Mouse (Mus musculus): ENCODE results near the gene 1600002K03Rik.

1600002K03Rik gene

DNA sequence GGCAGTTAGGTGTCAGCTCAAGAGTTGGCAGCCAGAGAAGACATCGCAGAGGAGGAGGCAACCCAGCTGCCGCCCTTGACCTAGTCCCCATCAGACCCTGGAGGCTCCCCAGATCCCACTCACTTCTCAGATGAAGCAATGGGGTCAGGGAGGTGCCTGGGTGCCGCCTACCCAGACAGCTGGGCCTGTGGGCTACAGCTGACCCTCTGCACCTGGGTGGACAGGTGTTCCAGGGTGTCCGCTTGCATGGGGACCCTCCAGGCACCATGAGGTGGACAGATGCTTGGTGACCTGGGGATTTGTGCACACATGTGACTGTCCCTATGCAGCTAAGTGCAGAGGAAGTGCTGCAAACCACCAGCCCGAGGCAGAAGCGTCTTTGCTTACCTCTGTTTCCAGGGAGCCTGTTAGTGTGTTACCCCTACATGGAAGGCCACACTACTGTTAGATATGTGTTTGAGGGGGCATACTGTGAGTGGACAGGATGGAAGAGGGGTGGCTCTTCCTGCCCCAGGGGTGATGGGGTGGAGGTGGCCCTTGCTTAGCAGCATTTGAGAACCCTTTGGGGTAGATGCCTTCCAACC, 9.9 kb upstream of the 1600002K03Rik start:
- in situ Hi-C loops (cut with MboI; ENCODE audit: unreplicated experiment in 2 of 2): loop anchor here in 1 of 2 experiments (25.0 kb wide), 1 partner anchor 524 kb away; the partner anchor contains the start of gene Mknk2

DNA sequence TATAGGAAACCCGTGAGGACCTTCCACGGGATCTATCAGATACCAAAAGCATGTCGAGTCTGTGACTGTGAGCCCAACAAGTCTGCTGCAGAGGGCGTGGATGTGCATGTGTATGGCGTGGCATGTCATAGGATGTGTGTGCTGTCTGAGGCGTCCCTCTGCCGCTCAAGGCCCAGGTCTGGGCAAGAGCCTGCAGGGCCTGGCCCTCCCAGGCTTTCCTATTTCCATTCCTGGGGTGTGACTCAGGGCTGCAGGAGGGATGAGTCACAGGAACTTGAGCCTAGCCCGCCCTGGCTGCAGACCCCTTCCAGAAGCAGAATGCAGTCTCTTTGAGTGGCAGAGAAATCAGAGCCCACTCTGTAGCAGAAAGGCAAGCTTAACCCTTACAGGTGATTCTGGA, 9.0 kb upstream of the 1600002K03Rik start:
- in situ Hi-C loops (cut with MboI; ENCODE audit: unreplicated experiment in 2 of 2): loop anchor here in 1 of 2 experiments (25.0 kb wide), 1 partner anchor 524 kb away; the partner anchor contains the start of gene Mknk2

DNA sequence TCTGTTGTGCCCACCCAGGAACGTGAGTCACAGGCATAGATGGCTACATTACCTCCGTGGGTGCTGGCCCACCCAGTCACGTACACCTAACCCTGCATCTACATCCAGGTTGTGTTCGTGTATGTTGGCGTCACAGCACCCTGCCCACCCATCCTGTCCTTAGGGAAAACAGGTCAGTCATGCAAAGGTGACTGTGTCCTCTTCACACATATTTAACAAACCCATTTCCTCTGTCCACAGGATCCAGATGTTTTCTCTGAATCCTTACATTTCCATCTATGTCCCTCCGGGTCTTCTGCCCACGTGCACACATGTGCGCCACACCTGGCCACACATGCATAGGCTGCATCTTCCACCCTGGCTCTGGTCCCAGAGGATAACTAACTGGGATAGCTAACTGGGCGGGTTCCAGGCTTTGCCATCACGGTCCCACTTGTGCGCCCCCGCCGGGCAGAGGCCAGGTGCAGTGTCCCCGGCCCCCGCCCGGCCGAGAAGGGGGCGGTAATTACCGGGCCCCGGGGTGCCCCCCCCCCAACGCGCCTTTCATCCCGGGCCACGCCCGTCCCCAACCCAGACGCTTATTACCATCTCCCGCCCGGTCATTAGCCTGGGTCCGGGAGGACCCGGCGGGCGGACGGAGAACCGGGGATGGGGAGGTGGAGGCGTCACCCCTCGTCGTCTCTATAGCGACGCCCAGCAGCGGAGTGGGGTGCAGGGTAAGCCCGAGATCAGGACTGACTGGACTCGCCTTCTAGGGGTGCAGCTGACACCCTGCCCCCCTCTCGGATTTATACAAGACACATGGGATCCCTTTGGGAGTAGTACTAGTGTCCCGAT, 8.4 kb upstream of the 1600002K03Rik start:
- in situ Hi-C loops (cut with MboI; ENCODE audit: unreplicated experiment in 2 of 2): loop anchor here in 1 of 2 experiments (25.0 kb wide), 1 partner anchor 523 kb away; the partner anchor contains the start of gene Mknk2

DNA sequence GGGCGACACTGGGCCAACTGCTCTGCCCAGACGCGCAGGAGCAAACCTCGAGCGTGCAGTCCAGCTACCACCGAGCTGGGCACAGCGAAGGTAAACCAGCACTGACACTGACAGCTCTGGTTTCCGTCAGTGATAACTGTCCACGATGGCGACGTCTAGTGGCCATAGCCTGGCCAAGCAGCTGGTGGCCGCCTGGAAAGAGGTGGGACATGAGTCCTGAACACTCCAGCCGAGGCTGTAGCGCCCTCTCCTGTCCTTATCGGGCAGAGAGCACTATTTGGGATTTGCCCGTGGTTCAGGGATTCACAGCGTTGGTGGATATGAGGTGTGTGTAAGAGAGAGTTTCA, 7.8 kb upstream of the 1600002K03Rik start:
- in situ Hi-C loops (cut with MboI; ENCODE audit: unreplicated experiment in 2 of 2): loop anchor here in 1 of 2 experiments (25.0 kb wide), 1 partner anchor 522 kb away; the partner anchor contains the start of gene Mknk2

DNA sequence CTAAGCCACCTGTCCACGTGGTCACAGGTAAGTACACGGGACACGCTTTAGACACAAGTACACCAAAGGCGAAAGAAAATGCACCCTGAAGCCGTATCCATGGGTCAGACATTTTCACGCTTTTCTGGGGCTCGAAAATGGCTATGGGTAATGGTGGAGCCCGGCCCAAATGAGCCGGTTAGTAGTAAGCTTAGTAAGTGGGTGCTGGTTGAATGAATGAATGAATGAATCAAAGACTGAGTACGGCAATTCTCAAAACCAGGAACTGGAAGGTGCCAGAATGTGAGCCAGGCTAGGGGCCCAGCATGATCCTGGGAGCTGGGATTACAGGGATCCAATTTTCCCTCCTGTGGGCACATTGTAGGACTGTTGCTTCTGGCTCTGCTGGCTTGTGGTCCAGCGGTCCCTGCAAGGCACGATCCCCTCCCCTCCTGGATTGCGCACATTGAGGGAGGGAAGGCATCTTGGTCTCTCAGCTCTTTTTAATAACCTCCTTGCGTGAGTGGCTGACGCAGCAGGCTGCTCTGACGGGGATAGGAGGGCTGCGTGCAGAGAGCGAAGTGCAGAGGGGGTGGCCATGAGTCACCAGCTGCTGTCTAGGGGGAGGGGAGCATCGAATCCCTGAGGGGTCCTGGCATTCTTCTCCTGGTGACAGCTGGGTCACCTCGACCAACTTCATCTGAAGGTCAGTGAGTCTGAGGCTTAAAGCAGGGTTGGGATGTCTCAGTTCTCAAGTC, 7.2 kb upstream of the 1600002K03Rik start, which contains the start of gene Cirbp:
TSS of gene Cirbp (plus strand) at position 594 of the 737 bp plus-strand sequence.
- in situ Hi-C loops (cut with MboI; ENCODE audit: unreplicated experiment in 2 of 2): loop anchor here in 1 of 2 experiments (25.0 kb wide), 1 partner anchor 522 kb away; the partner anchor contains the start of gene Mknk2

DNA sequence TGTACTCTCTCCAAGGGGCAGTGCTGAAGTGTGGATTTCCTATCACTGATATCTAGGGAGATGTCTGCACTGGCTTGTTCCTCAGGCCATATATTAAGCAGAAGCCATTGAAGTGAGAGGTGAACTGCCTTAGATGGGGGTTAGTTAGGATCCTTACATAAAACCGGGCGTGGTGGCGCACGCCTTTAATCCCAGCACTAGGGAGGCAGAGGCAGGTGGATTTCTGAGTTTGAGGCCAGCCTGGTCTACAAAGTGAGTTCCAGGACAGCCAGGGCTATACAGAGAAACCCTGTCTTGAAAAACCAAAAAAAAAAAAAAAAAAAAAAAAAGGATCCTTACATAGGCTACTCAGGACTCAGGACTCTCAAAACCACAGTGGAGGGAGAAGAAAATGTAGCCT, 6.6 kb upstream of the 1600002K03Rik start:
- in situ Hi-C loops (cut with MboI; ENCODE audit: unreplicated experiment in 2 of 2): loop anchor here in 1 of 2 experiments (25.0 kb wide), 1 partner anchor 521 kb away; the partner anchor contains the start of gene Mknk2

DNA sequence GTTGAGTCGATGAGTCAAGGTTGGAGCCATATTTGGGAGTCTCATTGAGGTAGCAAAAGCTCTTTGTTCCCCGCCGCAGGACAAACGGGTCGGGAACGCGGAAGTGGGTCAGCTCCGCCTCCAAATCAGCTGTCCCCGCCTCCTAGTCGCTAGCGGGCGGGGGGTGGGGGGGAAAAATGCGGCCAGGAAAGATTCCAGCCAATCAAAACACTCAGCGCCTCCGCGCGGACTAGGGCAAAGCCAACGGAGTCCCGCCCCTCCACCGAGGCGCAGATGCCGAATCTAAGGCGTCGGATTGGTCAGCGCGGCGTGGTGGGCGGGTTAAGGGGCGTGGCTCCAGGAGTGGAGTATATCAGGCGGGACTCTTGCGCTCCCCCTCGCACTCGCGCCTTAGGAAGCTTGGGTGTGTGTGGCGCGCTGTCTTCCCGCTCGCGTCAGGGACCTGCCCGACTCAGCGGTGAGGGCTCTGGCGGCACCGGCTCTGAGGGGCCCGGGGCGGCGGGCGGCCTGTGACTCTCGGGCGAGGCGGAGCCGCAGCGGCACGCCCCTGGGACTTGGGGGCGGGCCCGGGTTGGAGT, 5.2 kb upstream of the 1600002K03Rik start:
- in situ Hi-C loops (cut with MboI; ENCODE audit: unreplicated experiment in 2 of 2): loop anchor here in 1 of 2 experiments (25.0 kb wide), 1 partner anchor 520 kb away; the partner anchor contains the start of gene Mknk2

DNA sequence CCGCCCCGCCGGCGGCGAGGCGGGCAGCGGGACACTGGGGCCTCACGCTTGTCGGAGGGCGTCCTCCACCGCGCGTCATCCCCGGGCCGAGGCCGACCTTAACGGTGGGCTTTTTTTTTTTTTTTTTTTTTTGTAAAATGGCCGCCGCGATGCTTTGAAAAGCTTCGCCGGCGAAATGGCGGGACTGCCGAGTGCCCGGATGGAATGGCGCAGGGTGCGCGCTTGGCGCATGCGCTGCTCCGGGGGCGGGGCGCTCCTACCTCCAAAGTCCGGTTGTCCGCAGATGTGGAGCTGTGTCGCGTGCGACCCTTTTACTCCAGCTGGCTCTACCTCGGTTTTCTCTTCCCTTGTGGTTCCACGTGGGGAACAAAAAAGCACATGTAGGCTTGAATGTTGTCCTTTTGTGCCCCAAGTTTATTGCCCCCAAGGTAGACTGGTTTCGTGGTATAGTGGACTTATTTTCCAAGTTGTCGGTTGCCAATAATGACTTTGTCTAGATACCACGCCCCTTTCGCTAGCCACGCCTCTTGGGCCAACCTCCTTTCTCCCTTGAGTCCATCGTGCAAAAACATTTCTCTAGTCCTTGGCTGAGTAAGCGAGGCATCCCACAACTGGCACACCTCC, 4.6 kb upstream of the 1600002K03Rik start:
- in situ Hi-C loops (cut with MboI; ENCODE audit: unreplicated experiment in 2 of 2): loop anchor here in 1 of 2 experiments (25.0 kb wide), 1 partner anchor 519 kb away; the partner anchor contains the start of gene Mknk2

DNA sequence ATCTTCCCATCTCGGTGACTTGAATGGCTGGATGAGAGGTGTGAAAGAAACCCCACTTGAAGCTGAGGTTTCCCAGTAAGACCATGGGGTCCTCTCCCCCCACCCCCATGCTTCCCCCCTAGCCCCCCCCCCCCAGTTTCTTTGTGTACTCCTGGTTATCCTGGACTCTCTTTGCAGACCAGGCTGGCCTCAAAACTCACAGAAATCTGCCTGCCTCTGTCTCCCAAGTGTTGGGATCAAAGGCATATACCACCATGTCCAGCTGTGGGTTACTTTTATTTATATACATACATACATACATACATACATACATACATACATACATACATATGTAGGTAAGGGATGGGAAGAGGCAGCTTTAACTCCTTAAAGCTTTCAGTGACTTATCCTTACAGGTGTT, 3.7 kb upstream of the 1600002K03Rik start:
- in situ Hi-C loops (cut with MboI; ENCODE audit: unreplicated experiment in 2 of 2): loop anchor here in 1 of 2 experiments (25.0 kb wide), 1 partner anchor 518 kb away; the partner anchor contains the start of gene Mknk2

DNA sequence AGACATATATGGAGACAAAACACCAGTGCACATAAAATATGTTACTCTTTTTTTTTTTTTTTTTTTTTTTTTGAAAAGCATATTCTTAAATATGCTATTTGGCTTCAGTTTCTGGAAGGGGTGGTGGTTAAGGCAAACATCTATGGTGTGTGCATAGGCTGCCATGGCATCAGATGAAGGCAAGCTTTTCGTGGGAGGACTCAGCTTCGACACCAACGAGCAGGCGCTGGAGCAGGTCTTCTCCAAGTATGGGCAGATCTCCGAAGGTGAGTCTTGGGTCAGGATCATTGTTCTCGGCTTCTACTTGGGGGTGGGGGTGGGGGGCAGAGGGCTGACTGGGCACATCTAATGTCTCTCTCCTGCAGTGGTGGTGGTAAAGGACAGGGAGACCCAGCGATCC, 3.1 kb upstream of the 1600002K03Rik start:
- in situ Hi-C loops (cut with MboI; ENCODE audit: unreplicated experiment in 2 of 2): loop anchor here in 1 of 2 experiments (5.0 to 25.0 kb wide), 3 partner anchors 178 to 518 kb away; partner anchors contain the start of genes Adamtsl5 and Mknk2

DNA sequence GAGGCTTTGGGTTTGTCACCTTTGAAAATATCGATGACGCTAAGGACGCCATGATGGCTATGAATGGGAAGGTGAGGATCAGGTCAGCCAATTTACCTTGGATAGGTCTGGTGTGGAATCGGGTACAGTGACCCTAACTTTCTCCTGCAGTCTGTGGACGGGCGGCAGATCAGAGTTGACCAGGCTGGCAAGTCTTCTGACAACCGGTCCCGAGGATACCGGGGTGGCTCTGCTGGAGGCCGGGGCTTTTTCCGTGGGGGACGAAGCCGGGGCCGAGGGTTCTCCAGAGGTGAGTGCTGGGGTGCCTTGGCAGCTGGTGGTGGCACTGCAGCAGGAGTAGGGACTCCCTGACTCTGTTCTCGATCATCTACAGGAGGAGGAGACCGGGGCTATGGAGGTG, 2.7 kb upstream of the 1600002K03Rik start:
- in situ Hi-C loops (cut with MboI; ENCODE audit: unreplicated experiment in 2 of 2): loop anchor here in 1 of 2 experiments (5.0 to 25.0 kb wide), 3 partner anchors 177 to 517 kb away; partner anchors contain the start of genes Adamtsl5 and Mknk2

DNA sequence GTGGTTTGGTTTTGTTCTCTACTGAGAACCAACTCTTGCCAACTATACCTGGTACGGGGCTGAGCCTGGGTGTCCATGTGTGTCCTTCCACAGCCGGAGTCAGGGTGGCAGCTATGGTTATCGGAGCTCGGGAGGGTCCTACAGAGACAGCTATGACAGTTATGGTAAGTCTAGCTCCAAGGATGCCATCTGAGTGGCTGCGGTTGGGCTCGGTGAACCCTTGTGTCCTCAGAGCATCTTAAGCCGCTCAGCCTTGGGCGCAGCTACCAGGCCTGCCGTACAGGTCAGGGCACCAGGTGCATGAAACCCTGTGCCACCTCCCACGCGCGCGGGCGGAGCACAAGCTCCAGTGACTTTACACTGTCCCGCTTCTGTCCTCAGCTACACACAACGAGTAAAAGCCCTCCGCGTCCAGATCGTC, 2.1 kb upstream of the 1600002K03Rik start:
- in situ Hi-C loops (cut with MboI; ENCODE audit: unreplicated experiment in 2 of 2): loop anchor here in 1 of 2 experiments (5.0 to 25.0 kb wide), 3 partner anchors 177 to 517 kb away; partner anchors contain the start of genes Adamtsl5 and Mknk2

DNA sequence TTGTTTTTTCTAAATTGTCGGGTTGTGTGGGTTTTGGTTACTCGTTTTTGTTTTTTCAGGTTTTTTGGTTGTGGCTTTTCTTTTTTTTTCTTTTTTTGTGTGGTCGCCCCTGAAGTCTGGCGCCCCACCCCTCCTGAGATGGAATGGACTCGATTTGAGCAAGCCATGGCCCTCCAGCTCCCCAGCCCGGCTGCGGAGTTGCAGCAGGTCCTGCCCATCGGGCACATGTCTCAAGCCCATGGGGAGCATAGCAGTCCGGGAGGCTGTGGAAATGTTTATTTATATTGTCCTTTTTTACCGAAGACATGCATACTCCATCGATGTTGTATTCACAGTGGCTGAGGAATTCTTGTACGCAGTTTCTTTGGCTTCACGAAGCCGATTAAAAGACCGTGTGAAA, 1.5 kb upstream of the 1600002K03Rik start:
- in situ Hi-C loops (cut with MboI; ENCODE audit: unreplicated experiment in 2 of 2): loop anchor here in 1 of 2 experiments (5.0 to 25.0 kb wide), 3 partner anchors 176 to 516 kb away; partner anchors contain the start of genes Adamtsl5 and Mknk2

DNA sequence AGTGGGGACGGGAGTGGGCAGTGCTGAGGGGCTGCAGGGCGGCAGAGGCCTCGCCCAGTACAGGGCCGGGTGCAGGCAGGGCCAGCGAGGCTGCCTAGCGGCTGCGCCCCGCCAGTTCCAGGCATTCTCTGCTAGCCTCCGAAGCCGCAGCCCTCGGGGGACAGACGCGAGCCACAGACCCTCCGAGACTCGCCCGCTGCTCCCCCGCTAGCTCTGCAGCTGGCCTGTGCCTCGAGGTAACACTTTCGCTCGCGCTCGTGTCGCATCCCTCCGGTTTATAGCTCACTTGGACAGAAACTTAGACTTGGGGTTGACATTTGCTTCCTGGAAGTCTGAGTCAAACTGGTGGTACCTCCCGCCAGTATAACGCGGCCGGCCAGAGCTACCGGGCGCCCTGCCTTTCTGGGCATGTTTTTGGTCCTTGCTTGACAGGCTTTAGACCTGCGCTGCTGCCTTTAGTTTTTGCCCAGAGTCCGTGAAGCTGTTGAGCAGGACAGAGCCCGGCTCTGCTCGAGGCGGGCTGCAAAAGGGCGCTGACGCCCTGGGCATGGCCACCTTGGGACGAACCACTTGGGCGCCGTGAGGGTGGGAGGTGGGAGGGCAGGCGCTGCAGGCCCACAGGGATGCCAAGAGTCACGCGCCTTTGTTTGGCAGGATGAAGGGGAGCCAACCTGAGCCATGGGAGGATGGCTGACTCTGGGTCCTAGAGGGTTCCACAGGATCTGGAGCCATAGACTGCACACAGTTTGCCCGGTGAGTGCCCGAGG, 801 bp upstream of the 1600002K03Rik start:
- in situ Hi-C loops (cut with MboI; ENCODE audit: unreplicated experiment in 2 of 2): loop anchor here in 1 of 2 experiments (5.0 to 25.0 kb wide), 3 partner anchors 175 to 515 kb away; partner anchors contain the start of genes Adamtsl5 and Mknk2

DNA sequence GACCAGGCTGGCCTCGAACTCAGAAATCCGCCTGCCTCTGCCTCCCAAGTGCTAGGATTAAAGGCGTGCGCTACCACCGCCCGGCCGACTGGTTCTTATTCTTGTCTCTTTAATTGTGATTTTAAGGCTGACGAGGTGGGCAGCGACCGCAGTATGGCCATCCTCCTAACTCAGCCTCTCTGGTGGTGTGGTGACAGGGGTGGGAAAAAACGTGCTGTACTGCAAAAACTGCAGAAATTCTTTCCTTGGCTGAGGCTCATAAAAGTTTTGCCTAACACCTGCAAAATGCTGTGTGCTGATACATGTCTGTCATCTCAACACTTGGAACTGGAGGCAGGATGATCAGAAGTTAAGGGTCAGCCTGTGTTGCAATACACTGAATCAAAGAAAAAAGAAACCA, 614 bp downstream of the 1600002K03Rik start:
- in situ Hi-C loops (cut with MboI; ENCODE audit: unreplicated experiment in 2 of 2): loop anchor here in 1 of 2 experiments (5.0 to 25.0 kb wide), 3 partner anchors 174 to 514 kb away; partner anchors contain the start of genes Adamtsl5 and Mknk2

DNA sequence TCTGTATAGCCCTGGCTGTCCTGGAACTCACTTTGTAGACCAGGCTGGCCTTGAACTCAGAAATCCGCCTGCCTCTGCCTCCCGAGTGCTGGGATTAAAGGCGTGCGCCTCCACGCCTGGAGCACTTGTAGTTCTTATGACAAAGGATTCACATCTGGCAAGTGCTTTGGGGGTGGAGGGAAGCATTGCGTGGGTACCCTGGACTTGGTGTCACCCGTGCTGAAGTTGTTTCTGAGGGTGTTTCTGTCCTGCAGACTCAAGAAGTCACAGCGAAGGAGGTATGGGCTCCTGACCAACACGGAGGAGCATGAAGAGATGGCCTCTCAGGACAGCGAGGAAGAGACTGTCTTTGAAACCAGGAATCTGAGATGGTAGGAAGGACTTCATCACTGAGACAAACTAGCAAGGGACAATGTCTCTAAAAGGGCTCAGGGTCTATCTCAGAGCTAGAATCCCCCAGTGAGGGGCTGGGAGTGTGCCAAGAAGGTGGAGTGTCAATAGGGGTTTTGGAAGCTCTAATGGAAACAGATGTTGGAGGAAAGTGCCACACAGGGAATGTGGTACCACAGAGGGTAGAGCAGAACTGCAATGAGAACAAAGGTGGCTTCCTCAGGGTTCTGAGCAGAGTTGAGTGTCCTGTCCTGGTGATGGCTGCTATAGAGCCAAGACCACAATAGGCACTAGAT, 1.4 kb downstream of the 1600002K03Rik start:
- in situ Hi-C loops (cut with MboI; ENCODE audit: unreplicated experiment in 2 of 2): loop anchor here in 1 of 2 experiments (5.0 to 25.0 kb wide), 3 partner anchors 173 to 513 kb away; partner anchors contain the start of genes Adamtsl5 and Mknk2

DNA sequence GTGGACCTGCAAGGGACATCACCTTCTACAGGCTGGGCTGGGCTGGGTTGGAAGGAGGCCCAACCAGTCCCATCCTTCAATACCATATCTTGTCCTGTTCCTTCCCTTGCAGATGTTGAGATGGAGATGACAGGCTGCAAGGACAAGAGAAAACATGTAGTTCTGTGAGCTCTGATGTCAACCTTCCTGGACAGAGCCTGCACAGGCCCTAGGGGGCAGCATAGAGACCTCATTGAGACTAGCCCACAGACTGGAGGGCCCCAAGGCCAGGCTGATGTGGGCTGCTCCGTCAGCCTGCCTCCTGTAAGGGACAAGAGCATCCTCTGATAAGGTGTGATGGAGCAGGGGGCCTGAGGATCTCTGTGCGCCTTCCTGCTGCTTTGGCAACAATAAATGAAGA, 2.0 kb downstream of the 1600002K03Rik start:
- in situ Hi-C loops (cut with MboI; ENCODE audit: unreplicated experiment in 2 of 2): loop anchor here (5.0 to 25.0 kb wide), 5 partner anchors 73 to 513 kb away; partner anchors contain the start of genes Adamtsl5 (in 2 of the 2), Ndufs7 (in 2 of the 2) and Mknk2 (in 1 of the 2)
